Mouse (Mus musculus) skeletal muscle tissue, adult 2 months (tissue): ENCODE results near the gene Nup93.

Experiments
- DNase-seq: peaks from one replicate; pipeline ENCODE4 v3.0.0-alpha.2; 2012; ENCODE audit warnings: low read depth, low spot score

Gene Nup93

DNA sequence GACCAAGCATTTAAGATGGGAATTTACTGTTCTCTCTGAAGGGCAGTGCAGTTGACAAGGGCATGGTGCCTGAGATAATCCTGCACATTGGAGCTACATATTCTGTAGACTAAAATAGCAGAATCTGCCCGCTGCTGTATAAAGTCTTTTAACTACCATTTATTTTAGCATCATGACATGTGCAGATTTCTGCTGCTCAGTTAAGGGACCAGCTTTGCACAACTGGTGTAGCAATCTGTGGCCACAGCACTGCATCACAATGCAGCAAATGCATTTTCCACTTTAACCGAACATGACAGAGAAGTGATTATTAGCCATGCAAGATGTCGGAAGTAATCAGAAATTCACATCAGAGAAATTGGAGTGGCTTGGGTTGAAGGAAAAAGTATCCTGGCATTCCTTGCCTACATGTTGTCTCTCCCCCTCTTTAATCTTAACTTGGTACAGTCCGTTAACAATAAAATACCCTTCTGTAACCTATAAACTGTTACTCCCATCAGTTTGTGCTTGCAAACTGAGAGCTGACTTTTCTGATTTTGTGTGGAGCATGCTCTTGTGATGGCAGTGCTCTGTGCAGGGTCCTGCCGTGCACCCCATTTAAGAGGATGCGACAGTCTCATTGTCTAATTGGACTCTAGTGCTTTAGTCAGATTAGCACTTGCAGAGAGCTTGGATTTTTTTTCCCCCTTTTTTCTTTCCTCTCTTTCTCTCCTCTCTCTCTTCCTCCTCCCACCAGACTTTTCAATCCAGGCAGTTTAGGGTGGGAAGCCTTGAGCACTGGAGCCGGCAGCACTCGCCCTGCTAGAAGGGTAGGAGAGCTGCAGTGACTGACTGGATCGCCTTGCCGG is 52.2 kb downstream of the Nup93 start:
- no peak for DNase-seq

DNA sequence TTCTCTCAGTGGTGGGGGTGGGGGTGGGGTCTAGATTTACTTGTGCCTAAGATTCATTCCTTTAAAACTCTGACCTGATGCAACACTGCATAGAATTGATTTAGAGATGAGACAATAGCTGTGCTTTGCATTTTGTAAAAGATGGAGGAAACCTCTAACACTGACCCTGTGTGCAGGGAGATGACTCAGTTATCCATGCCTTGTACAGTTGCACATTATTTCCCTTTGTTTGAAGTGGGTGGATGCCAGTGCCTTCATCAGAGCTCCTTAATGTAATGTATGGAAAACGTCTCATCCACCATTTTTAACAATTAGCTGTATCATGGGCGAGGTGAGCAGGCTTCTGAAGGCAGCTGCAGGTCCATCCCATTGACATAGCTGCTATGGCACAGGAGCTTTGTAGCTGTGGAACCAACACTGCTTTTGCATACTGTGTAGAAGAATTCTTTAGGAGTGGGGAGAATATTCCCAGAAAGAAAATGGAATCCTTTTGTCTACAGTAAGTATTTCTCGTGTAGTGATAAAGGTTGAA is 54.1 kb downstream of the Nup93 start:
- DNase-seq = no peak

DNA sequence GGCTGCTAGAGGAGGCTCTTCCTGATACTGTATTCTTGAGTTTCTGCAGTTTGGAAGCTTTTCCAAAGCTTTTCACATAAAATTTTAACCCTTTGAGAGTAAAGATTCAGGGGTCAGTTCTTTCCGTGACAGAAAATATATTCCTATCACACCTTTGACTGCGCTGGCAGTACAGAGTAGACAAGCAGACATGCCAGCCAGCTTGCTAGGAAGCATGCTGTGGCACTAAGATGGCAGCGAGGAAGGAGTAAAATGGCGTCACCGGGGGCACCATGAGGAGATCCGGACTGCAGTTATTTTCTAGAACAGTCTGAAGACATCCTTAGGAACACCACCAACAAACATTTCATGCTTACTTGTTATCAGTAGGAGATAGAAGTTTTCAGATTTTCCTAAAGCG is 55.9 kb downstream of the Nup93 start:
- no peak for DNase-seq

DNA sequence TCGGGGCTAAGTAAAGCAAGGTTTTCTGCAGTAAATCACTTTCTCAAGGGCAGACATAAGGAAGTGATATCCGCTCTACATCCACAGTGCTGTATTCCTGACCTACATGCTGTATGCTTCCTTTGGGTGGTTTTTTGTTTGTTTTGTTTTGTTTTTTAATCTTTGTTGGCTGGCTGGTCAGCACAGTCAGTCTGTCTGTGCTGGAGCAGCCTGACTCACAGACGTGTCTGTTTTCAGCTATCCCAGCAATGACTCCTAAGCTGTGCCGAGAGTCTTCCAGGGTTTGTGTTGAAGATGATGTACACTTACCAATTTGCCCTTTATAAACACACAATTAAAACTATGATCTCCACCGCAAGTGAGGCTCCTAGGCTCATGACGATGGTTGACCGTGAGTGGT is 56.7 kb downstream of the Nup93 start:
- DNase-seq = no peak

DNA sequence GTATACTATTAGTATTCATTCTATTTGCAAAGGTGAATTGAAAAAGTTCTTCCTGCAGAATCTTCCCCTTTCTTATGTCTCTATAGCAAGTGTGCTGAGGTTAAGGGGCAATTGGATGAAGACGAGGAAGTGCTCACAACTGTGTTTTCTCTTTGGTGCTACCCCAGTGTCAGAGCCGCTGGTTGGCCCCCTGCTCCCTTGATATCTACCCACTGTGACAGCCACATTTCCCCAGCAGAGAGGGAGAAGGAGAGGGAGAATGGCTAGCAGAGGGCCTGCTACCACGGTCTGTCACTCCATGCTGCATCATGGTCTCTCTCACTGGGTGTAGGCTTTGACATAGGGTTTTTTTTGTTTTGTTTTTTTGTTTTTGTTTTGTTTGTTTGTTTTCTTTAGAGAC is 58.2 kb downstream of the Nup93 start:
- DNase-seq = no peak

DNA sequence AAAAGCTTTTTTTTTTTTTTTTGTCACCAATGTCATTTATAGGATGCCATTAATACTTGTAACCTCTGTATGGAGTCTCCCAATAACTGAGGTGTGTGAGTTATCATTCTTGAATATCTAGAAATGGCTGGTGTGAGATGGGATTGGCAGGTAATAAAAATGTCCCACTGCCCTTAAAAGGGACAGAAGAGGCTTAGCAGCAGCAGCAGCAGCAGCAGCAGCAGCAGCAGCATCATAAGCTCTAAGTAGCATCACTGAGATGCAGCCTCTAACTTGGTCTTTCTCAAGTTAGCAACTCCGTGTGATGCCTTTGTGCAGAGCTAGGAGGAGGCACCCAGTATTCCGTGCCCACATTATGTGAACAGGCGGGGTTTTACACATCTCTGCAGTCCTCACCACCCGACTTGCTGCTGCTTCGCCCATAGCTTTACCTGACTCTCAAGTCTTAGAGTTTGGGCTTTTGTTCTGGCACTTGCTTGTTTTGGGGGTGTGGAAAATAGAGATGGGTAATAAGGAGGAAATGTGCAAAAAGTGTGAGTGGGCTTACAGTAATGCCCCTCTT is 59.0 kb downstream of the Nup93 start:
- no peak for DNase-seq

DNA sequence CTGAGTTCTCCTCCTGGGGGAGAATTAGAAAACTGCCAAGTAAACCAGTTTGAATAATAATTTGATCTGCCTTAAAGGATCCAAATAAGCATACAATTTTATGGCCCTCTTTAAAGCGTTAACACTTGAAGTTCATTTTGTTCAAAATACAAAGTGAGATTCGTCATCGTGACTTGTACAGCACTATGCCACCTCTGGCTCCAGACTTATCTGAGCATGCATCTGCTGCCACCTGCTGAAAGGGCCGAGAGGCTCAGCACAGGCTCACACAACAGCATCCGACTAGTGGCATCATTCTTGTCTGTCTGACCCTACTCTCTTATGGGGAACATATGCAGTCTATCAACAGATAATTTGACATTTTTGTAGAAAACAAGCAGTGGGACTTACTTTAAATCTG is 59.7 kb downstream of the Nup93 start:
- no peak for DNase-seq

DNA sequence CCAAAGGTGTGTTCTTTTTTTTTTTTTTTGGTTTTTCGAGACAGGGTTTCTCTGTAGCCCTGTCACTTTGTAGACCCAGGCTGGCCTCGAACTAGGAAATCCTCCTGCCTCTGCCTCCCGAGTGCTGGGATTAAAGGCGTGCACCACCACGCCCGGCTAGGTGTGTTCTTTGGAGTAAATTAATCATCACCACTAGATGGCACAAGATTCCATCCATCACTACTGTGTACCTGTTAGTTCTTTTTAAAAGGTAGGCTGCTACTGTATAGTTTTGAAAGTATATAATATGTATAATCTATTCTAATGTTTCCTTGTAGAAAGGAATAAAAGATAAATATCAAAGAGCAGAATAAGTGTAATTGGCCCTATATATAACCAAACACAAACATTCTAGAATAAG is 63.9 kb downstream of the Nup93 start:
- no peak for DNase-seq

DNA sequence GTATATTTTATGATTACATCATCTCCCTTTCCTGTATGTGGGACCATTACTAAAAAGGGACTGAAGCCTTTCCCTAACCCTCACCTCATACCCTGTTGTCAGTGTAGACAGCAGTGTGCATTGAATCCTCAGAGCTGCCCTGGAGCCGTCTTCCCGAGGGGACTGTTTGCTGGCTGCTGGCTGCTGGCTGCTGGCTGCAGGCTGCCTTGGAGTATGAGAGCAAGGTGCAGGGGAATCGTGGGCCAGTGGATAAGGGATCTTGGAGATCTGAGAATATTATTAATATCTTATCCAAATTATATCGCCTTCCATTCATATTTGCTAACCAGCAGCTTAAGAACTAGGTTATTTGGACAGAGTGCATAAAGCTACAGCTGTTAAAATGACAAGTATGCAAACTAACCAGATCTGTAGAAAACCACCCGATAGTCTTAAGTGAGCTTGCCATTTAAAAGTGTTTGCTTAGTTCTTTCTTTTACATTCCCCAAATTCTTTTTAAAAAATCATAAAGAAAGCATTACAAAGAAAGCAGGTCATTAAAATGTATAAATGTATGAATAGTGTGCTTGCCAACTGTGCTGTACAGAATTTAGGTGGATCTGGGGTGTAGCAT is 65.7 kb downstream of the Nup93 start:
- no peak for DNase-seq

DNA sequence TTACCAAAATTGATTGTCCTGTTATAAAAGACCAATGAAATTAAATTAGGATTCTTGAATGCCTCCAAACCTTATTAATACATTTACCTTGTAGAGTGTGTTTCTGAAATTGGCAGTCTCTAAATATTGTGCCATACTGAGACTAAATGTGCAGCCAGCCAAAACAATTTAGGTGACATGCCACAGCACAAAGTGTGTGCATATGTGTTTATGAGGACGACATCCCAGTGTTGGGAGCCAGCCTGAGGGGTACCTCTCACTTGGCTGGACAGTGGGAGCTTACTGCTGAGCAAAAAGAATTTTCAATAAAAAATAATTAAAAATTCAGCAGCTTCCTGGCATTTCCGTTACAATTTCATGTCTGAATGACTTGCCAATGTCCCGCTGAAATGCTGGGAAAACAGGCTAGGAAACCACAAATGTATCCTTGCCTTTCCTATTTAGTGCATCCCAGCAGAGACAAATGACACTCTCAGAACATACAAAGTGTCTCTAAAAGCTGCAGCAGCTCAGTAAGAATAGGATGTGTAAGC is 68.2 kb downstream of the Nup93 start:
- no peak for DNase-seq

DNA sequence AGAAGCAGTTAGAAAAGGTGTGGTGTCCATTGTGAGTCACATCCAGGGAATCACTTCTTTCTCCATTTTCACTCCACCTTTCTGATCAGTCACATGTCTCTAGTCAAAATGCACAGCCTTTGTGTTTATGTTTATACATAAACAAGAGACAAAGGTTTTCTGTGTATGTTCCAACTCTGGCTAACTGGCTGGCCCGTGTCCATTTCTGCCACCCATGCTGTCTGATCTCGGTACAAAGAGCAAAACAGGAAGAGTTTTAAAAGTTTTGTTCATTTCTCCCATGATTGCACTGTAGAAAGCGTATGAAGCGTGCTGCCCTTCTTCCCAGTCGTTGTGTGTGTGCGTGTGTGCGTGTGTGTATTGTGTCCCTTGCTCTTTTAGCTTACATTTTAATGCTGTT is 69.8 kb downstream of the Nup93 start:
- no peak for DNase-seq

DNA sequence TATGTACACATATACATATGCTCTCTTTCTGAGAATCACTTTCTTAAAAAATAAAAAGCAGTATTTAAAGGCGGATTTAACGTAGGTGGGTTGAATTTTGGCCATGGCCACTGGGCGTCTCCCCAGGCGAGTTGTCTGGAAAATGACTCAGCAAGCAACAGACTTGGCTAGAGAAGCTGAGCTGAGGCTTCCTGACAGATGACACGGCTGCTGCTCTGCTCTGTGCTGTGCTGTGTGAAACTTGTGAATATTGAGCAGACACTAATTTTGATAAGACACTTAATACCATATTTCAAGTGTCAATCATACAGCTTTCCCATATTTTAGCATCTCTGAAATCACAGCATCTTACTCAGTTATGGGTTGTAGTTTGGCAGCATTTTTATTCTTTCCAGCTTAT is 76.2 kb downstream of the Nup93 start:
- DNase-seq = peak; percentile 63

DNA sequence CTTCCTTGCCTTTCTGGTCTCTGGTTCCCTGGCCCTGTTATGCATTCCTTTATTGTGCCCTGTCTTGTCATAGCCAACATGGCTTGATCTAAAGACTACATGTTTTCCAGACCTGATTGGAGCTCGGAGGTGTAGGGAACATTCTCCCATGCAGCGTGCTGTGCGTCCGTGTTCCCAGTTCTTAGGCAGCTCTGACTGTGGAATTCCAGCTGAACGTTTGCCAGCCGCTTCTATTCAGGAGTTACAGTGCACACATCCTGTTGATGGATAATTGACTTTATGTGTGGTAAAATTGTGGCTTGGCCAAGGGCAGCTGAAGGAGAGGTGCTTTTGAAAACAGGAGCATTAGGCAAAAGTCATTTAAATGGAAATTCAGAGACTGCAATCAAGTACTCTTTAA is 77.7 kb downstream of the Nup93 start:
- peak; percentile 11 for DNase-seq

DNA sequence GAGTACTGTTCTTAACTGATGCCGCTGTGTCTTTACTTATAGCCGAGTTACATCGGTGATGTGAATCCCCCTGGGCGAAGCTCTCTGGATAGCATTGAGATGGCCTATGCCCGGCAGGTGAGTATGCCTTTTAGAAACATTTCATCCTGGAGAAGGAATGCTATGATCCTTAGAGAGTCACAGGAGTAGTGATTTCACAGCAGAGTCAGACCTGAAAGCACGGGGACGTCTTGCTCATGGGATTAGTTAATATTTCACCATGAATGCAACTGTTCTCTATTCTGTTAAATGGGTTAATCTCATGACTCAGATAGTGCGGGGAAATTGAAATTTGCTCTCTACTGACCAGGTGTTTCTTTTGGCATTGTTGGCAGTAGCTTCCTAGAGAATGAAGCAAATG is 78.3 kb downstream of the Nup93 start:
- no peak for DNase-seq

DNA sequence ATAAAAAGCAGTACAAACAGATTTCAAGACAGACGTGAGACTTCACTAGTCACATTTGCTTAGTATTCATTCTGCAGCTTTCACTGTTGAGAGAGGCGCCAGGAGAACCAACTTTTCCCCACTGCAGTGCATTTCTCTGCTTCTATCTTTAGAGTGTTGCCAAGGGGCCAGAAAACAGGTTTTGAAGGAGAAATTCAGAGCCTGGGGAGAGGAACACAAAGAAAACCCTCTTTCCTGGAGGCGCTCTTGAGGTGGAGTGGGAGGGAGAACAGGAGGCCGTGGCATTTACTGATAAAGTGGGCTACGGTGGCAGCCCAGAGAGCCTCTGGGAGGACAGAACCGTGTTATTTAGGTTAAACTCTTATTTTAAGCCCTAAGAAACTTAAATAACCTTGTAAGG is 81.3 kb downstream of the Nup93 start:
- no peak for DNase-seq

DNA sequence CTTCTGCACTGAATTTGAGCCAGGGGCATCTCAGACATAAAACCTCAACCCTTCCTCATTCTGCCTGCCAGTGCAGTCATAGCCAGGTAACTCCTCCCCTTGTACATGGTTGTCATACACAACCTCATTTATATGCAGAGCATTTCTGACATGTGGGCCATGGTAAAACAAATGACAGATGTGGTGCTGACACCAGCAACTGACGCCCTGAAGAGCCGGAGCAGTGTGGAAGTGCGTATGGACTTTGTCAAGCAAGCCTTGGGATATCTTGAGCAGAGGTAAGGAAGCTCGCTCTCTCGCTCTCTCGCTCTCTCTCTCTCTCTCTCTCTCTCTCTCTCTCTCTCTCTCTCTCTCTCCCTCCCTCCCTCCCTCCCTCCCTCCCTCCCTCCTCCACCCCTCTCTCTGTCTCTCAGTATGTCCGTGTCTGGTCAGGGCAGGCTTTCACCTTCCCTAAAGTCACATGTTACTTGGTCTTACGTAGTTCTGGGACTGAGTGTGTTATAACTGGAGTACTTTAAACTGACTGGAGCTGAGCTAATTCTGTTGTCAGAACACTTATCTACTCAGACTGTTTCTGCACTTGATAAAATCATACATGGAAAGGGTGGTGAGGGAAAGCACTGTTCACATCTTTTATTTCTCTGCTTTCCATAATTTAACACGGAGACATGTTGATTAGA is 82.1 kb downstream of the Nup93 start:
- DNase-seq = no peak

DNA sequence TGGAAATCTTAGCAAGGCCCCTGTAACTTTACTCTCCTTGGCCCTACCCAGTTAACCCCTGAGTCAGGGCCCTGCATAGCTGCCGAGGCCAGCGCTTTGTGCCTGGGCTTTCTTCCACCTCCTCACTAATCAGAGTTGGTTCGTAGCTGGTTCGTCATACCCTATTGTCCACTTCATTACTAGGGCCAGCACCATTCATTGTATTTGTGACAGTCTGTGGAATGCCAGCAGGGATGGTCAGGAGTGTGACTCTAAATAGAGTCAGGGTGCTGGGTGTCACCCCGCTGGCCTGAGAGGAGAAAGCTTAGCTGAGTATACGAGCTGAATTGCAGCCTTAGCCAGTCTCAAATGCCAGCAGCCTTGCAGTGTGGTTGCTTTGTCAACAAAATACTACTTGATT is 82.7 kb downstream of the Nup93 start:
- DNase-seq = peak; percentile 50

DNA sequence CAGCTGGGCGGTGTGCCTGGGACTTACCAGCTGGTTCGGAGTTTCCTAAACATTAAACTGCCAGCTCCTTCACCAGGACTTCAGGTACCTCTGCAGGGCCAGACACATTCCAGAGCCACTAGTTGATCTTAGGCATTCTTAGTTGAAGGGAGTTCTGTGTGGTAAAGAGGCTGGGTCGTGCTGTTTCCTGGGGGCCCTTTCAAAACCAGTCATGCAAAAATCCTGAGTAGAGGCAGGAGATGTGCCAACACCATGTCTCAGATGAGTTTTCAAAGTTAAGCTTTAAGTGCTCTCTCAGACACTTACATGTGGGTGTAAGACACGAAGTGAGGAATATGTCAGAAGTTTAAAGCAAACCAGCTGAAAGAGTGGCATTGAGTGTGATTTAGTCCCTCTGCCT is 86.4 kb downstream of the Nup93 start:
- no peak for DNase-seq

DNA sequence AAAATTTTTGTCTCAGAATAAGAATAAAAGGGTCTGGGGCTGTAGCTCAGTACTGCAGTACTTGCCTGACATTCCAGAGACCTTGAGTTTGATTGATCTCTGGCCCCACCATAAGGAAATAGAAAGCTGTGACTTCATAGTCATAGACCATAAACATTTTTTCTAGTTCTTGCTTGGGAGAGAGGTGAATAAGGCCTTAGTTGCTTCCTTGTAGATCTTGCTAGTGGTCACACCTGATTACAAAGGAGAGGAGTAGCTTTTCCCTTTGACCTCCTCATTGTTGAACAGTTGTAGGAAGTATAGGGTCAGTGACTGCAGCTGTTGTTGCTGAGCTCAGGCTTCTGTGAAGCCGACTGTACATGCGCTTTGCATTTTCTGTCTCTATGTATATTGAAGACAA is 90.0 kb downstream of the Nup93 start:
- DNase-seq = no peak

DNA sequence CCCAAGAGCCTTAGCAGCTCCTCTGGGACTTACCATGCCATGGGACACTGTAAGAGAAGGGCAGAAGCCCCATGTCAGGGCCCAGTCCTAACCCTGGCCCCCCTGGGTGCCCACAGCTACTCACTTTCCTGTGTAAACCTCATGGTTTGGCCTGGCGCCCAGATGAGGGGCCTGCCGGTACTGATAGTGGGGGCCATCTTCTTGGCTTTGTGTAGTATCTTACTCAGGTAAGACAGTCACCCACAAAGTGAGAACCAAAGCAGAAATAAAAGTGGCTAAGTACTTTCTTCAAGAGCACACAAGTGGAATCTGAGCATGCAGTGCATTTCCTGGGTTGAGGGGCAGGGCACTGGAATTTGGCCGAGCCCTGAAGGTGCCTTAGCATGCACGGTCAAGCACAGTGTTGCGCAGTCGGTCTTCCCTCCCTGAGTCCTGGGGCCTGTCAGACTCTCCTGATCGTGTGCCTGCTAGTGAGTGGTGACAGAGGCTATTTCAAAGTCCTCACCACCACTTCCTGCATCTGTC is 92.7 kb downstream of the Nup93 start:
- DNase-seq = no peak

DNA sequence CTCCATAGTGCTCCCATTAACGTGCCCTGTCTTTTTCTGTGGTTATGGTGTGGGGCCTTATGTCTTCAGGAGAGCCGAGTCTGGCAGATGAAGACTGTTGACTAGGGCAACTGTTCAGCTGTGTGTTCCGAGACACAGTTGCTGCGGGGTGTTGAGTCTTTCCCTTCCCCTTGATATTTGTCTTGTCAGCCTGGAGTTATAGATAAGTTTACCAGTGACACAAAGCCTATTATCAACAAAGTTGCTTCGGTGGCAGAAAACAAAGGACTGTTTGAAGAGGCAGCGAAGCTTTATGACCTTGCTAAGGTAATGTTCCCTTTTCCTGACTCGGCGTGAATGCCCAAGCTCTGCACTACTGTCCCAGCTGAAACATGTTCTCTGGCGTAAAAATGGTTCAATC is 93.3 kb downstream of the Nup93 start:
- DNase-seq = no peak

DNA sequence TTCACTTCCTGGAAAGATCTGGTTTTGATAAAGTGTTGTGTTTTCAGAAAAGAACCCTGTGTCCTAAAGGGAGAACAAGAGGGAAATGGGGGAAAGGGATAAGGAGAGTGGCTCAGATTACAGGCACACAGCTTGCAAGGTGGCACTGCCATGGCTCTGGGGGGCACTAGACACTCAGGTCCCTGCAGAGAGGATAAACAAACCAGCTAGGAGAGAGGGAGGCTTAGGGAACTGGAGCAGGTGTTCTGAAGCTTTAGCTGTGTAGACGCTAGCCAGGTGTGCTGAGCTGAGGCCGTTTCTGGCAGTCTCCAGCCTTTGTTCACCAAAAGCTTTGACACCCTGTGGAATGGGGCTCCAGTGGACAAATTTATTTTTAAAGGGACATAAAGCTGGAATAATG is 99.7 kb downstream of the Nup93 start:
- no peak for DNase-seq
